Mouse (Mus musculus): ENCODE results near the gene Zfp57.
"Not testable (repeated sequence)": the region's sequence is repeated elsewhere in the genome, so short reads cannot be mapped to it uniquely, and the experiment has no call there.

Gene Zfp57

GRCm38 (mm10) chr17:36994528-36994927 lies 6.4 kb upstream of the Zfp57 start:
- in situ Hi-C loops (cut with MboI, MseI), result no loop called here

- in situ Hi-C loops (cut with MboI, MseI), result no loop called here
Observed at GRCm38 (mm10) chr17:36995448-36995847, 5.5 kb upstream of the Zfp57 start.

DNA sequence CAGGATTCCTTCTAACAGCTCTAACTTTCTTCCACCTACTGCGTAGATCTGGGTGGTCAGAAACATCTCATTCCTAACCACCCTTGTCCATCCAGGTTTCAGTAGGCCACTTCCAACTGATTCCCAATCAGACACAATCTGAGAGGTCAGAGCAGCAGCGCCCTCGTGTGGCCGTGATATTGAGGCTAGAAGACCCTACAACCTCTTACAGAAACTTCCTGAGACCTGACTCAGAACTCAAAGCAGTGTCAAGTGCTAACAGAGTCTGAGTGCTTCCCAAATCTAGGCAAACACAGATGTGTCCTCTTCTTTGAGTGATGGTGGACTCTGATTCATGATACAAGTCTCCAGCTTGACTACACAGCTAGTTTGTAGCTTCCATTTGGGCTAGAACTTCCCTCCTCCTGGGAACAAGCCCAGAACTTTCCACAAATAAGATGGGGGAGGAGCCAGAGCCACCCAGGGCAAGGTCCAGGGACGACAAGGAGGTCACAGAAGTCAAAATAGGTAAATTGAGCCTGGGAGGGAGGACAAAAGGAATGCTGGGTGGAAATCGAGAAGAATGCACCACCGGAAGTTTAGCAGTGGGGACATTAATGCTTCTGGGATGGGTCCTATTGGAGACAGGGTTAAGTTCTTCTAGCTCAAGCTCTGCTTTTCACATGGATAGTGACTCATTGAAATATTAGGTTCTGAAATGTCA lies 3.8 kb upstream of the Zfp57 start:
- in situ Hi-C loops (cut with MboI, MseI), result no loop called here

DNA sequence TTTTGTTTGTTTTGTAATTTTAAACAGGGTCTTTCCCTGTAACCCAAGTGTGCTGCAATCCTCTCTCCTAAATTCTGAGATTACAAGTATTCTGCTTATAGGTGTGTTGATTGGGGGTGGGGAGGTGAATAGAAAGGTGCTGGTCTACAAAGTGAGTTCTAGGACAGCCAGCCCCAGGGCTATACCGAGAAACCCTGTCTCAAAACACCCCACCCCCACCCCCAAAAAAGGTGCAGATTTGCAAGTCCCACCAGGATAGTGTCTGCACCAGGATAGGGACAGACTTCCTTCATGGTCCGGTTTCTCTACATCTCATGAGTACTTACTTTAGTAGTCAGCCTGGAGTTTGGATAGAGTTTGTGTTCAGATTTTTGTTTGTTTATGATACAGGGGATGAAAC lies 2.5 kb upstream of the Zfp57 start:
- in situ Hi-C loops (cut with MboI, MseI), result no loop called here

DNA sequence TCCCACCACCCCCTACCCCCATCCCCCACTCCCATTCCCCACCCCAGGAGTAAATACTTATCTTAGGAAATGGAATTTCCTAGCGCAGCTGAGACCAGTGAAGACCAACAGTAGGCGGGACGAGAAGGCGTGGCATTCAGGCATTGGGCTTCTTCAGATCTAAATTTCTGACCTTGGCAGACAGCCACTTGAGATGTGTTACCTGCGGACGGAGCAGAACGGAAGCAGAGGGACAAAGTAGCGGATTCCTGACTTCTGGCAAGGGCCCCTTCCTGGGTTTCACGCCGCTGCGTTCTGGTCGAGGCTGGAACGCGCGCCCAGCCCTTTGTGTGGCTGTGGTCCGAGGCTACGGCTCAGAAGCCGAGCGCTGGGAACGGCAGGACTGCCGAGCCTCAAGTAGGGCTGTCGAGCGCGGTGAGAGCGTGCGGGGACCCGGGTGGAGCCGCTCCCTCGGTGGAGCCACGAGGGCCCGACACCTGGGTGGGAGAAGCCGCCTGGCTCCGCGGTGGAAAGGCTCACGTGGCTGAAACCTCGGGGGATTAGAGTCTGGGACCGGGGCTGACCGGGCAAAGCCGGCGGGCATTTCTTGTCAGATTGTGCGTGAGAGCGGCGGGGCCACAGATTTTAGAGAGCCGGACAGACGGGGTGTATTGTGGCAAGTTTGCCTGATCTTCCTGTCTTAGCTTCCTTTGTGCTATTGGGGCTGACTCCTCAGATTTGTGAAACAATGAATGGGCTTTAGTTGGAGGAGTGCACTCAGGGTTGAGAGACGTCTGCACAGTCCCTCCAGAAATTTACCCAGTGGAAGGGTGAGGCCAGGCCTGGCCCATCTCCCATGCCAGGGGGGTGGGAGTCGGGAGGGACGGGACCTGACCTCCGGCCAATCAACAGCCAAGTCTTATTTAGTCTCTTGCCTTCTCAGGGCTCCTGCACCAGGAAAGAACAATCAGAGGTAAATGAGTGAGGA lies 1.7 kb downstream of the Zfp57 start:
- in situ Hi-C loops (cut with MboI, MseI), result no loop called here

- in situ Hi-C loops (cut with MboI, MseI), result no loop called here
Observed at GRCm38 (mm10) chr17:37003366-37003765, 2.4 kb downstream of the Zfp57 start.

DNA sequence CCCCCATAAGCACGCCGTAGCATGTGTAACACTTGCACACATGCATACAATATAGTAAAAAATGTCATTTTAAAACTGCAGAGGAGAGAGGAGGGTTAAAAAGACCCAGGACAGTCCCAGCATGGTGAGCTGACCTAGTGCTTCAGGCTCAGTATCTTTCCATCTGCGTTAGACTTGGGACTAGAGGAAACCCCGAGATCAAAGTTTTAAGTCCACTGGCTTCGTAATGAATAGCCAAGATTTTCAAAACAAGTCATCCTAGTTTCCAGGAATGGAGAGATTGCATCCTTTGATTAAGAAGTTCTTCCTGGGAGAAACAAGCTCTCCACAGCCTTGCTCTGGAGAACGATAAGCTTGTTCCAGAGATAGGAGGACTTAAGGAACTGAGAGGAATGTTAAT lies 7.2 kb downstream of the Zfp57 start:
- in situ Hi-C loops (cut with MboI, MseI), result no loop called here

- in situ Hi-C loops (cut with MboI, MseI), result no loop called here
Observed at GRCm38 (mm10) chr17:37009460-37010042, 8.6 kb downstream of the Zfp57 start.

GRCm38 (mm10) chr17:37011719-37012118 lies 10.8 kb downstream of the Zfp57 start:
- in situ Hi-C loops (cut with MboI, MseI), result no loop called here

DNA sequence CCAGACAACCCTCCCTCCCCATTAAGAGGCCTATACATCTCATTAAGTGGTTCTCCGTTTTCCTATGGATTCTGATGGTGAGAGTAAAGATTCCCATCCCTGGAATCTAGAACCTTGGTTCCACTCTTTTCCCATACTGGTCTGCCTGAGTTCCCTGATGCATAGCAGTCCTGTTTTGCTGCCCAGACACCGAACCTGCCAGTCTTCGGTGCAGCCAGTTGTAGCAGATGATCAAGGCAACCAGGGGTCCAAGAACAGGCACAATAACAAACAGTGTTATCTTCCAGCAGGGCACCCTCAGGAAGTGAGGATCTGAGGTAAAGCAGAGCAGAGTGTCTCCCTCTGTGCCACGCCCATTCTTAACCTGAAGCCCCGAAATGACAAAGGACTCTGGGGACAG lies 11.2 kb downstream of the Zfp57 start:
- in situ Hi-C loops (cut with MboI, MseI), result no loop called here

DNA sequence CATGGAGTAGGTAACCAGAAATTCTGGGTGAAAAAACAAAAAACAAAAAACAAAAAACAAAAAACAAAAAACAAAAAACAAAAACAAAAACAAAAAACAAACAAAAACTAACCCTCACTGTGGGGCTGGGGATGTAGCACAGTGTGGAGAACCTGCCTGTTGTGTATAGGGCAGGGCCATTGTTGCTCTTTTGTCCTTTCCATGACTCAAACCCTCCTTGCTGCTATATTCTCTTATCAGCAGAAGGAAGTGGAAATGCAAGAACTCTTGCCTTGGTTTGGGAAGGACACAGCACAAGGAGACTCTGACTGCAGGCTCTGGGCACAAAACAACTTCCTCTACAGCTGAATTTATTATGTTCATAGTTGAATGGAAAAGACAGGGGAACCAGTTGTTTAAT lies 15.4 kb downstream of the Zfp57 start:
- in situ Hi-C loops (cut with MboI, MseI), result no loop called here

DNA sequence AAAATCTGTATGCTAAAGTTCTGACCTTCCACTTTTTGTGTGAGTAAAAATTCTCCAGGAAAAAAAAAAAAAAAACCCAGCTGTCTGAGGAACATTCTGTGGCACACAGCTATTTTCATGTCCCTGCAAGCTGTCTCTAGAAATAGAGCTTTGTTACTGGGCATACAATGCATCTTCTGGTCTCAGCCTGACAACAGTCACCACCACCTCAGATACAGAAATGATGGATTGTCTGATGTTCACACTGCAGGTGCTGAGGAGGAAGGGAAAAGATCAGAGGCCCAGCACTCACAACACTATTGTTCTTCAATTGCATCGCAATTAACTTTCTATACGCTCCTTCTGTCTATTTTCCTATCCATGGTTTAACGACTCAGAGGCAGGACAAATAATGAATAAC lies 17.4 kb downstream of the Zfp57 start:
- in situ Hi-C loops (cut with MboI, MseI), result no loop called here

- in situ Hi-C loops (cut with MboI, MseI), result not testable (repeated sequence)
Observed at GRCm38 (mm10) chr17:37019242-37019641, 18.3 kb downstream of the Zfp57 start.

DNA sequence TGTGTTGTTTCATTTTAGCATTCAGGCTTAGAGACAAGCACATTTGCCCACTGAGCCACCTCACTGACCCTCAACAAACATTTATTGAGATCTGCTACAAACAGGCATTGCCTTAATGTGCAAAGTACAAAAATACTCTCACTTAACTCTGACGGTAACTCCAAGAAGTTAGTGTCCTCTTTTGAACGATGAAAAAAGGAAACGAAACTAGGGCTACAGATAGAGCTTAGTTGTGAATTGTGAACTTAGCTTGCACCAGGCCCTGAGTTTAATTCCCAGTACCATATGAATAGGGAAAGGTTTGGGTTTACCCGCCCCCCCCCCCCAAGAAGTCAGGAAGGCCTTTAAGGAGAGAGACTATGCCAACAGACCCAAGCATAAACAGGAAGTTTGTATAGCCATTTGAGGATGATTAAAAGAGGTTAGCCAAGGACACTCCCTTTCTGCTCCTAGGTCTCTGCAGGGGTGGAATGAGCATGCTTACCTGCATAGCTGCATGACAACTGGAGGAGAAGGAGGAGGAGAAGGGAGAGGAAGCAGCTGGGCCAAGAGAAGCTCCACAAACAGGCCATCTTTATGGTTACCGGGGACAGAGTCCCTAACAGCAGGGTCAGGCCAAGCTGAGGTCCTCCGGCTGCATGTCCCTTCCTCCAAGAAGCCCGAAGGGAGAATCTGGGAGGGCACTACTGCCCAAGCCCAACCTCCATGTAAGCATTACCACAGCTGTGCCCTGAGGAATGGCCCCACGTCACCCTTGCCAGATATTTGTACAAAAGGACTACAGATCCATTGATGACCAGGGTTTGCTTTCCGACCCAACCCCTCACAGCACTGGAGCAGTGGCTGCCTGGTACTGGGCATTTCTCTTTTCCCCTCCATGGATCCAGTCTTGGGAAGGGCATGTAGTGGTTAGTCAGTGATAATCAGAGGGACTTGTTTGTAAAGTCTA lies 21.9 kb downstream of the Zfp57 start, which contains the start of gene Mog:
Gene Mog, minus strand, starts transcription at position 771 of the 949 bp plus-strand sequence.
- in situ Hi-C loops (cut with MboI, MseI), result no loop called here

- in situ Hi-C loops (cut with MboI, MseI), result no loop called here
Observed at GRCm38 (mm10) chr17:37026425-37026824, 25.5 kb downstream of the Zfp57 start.

- in situ Hi-C loops (cut with MboI, MseI), result no loop called here
Observed at GRCm38 (mm10) chr17:37027486-37027885, 26.5 kb downstream of the Zfp57 start.

- in situ Hi-C loops (cut with MboI, MseI), result no loop called here
Observed at GRCm38 (mm10) chr17:37028212-37028611, 27.2 kb downstream of the Zfp57 start.

GRCm38 (mm10) chr17:37028683-37029120 lies 27.7 kb downstream of the Zfp57 start:
- in situ Hi-C loops (cut with MboI, MseI), result no loop called here

GRCm38 (mm10) chr17:37029162-37029561 lies 28.2 kb downstream of the Zfp57 start:
- in situ Hi-C loops (cut with MboI, MseI), result no loop called here

DNA sequence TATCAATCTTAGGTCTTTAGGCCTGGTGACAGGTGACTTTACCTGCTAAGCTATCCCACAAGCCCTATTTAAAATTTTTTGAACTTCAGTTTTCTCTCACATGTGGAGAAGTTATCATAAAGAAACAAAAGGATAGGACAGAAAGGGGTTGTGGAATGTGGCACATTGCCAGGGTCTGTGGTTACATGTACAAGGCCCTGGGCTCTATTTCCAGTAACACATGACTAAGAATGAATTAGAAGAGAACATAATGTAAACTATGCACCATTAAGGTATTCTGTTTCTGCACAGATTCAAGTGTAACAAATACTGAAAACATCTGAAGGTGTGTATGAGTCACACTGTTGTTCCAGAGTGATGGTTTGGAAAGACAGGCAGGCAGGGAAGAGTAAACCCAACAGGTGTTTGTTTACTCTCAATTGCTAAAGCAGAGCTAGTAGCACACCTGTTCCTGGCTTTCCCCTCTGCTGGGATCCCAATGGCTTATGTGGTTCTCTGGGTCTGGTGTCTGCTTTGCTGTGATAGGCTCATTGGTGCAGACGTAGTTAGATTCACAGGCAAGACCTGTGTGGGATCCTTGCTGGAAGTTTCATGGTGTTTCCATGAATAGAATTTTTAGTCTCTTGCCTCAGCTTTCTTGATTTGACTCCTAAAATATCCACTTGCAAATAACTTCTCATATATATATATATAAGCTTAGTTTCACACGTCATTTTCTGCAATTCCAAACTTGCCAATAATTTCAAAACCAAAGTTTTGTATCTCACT lies 38.3 kb downstream of the Zfp57 start:
- in situ Hi-C loops (cut with MboI, MseI), result no loop called here
